Mouse (Mus musculus) central nervous system, embryonic 18 days (tissue): ENCODE measurements around the gene Art5. TPM values are rescaled to one million over a fixed set of nuclear protein-coding genes. Genes with fewer than 3 reads are reported as not detected.

Source experiments
- polyA plus RNA-seq: library from polyadenylated mRNA; depleted of rRNA; stranded (reverse); fragments of >200 nt; gene quantifications from 2 replicates; pipeline ENCODE4 v1.2.3, GENCODE M21; 2012; rRNA removed

The Art5 gene
- polyA plus RNA-seq: 0.27 and 0.28 TPM in 2 replicates

DNA sequence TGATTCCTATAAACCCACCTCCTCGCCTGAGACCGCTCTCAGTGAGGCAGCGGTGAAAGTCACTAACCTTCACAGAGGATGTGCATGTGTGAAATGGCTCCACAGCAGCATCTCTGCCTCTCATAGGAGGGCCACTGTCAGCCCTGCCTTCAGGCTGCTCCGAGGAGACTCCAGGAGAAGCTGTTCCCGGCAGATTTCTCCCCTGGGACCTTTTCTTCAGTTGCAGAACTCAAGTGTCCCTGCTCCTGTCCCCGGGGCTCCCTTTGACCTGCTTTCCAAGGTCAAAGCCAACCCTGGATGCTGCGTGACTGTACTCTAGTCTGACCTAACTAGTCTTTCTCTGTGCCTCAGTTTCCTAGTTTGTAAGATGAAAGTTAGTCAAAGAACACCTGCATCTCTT, at the start of gene Art5:
Gene Art5 (minus strand): TSS at position 319 of the 400 bp plus-strand sequence.

DNA sequence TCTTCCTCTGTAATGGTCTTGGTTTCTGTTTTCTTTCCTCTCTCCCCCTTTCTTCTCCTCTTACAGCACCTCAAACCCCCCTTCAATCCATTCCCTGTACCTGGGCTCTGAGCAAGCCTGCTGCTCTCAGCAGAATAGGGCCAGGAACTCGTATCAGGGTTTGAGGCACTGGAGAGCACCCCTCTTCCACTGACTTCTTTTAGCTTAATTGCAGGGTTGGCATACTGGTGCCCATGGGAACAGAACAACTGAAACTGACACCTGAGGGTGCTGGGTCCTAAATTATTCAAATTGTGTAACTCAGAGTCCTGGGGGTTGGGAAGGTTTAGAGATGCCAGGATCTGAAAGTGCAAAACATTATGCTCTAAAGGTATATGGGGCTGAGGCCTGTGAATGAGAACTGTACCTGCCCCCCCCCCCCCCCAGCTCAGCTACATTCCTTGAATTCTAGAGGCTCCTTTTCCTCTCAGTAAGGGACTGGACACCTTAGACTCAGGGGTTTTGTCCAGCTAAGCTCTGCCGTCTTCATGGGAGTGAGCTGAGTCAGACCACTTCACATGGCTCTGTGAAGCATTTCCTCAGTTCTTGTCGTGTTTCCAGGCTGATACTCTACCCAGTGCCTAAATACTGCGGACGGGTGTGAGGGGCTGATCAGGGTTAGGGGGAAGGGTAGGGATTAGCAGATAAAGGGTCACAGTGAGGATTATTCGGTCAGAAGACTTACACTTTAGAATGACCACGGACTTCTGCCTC, 7.5 kb upstream of the Art5 start, which contains the start of gene Chrna10:
Gene Chrna10 (minus strand): TSS at position 250 of the 753 bp plus-strand sequence.

GRCm38 (mm10) chr7:102101487-102101886, 7.8 kb downstream of the Art5 start, which contains the start of gene Art1:
Gene Art1, plus strand, starts transcription at chr7:102101743.

DNA sequence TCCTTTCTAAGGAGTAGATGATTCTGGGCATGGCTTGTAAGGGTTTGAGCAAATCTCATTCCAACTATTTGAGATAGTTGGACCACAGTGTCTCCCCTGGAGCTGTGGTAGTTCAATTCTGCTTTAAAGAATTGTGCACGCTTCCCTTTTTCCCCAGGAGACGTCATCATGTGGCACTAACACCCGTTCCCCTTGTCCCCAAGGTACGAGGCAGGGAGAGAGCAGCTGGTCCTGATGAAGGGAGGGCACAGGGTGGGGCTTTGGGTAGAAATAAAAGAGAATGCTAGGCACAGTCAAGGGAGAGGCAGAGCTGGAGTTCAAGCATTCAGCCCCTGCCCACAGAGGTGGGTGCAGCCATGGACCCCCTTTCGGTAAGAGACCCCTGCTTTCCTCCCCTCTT, 26.5 kb downstream of the Art5 start, which contains the start of gene Trpc2:
Gene Trpc2 (plus strand): TSS at position 301 of the 400 bp plus-strand sequence.

GRCm38 (mm10) chr7:102065046-102065891, 44.0 kb downstream of the Art5 start, which contains the start of the genes Rnf121, Xndc1 and Xntrpc:
Gene Rnf121, minus strand, starts transcription at chr7:102065469.
Gene Xndc1, plus strand, starts transcription at chr7:102065511.
Gene Xntrpc, plus strand, starts transcription at chr7:102065713.

Other genes with a start within 250 kb of the Art5 start
- 85.9 and 93.3 TPM in 2 replicates for gene Anapc15, start 245.8 kb downstream of the Art5 start, polyA plus RNA-seq
- gene Folr1, start 238.7 kb downstream of the Art5 start, polyA plus RNA-seq: 6.3 and 19.2 TPM in 2 replicates
- gene Lamtor1, start 203.6 kb downstream of the Art5 start, polyA plus RNA-seq: 165 and 168 TPM in 2 replicates
- 0.34 and 0.36 TPM in 2 replicates for gene Tomt, start 203.1 kb downstream of the Art5 start, polyA plus RNA-seq
- 8.7 and 11.0 TPM in 2 replicates for gene Lrrc51, start 175.6 kb downstream of the Art5 start, polyA plus RNA-seq
- 53.4 and 61.3 TPM in 2 replicates for gene Numa1, start 175.4 kb downstream of the Art5 start, polyA plus RNA-seq
- gene Il18bp, start 90.8 kb downstream of the Art5 start, polyA plus RNA-seq: 17.2 and 19.3 TPM in 2 replicates
- 85.9 and 92.3 TPM in 2 replicates for gene Rnf121, start 44.0 kb downstream of the Art5 start, polyA plus RNA-seq
- gene Xndc1, start 44.0 kb downstream of the Art5 start, polyA plus RNA-seq: 51.7 and 54.6 TPM in 2 replicates
- 4.0 and 4.4 TPM in 2 replicates for gene Xntrpc, start 43.8 kb downstream of the Art5 start, polyA plus RNA-seq
- 3.0 and 3.1 TPM in 2 replicates for gene Trpc2, start 26.4 kb downstream of the Art5 start, polyA plus RNA-seq
- gene Art1, start 7.7 kb downstream of the Art5 start, polyA plus RNA-seq: 0.23 and 1.8 TPM in 2 replicates
- 0.04 TPM in 2 replicates for gene Chrna10, start 7.3 kb upstream of the Art5 start, polyA plus RNA-seq
- 17.1 and 17.3 TPM in 2 replicates for gene Nup98, start 100.7 kb upstream of the Art5 start, polyA plus RNA-seq
- gene Pgap2, start 100.7 kb upstream of the Art5 start, polyA plus RNA-seq: 47.7 TPM in 2 replicates
- 10.6 and 11.1 TPM in 2 replicates for gene Rhog, start 146.6 kb upstream of the Art5 start, polyA plus RNA-seq
- gene Stim1, start 158.3 kb upstream of the Art5 start, polyA plus RNA-seq: 23.7 TPM in 2 replicates